Mouse (Mus musculus): Measurements from ENCODE around the gene Slc22a17.
"Not testable (repeated sequence)": the region's sequence is repeated elsewhere in the genome, so short reads cannot be mapped to it uniquely, and the experiment has no call there.

Gene Slc22a17

DNA sequence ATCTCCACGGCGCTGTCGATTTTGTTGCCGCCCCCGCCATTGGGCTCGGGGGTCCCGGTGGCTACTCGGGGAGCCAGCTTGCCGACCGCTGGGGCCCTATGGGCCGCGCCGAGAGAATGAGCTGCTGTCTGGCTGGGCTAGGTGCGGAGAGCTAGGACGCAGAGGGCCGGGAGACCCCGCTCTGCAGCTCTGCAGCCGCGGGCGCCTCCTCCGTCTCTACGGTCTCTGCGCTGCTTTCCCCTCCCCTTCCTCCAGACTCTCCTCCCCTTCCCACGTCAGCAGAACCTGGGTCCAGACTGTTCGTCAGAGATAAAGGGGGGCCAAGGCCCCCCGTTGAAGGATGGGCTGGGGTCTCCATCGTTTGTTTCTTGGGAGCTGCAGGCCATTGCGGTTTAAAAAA is at the start of gene Slc22a17:
Gene Slc22a17, minus strand, starts transcription at position 247 of the 400 bp plus-strand sequence.
- peak; percentile 92 for ATAC-seq (ENCODE audit: low TSS enrichment)

DNA sequence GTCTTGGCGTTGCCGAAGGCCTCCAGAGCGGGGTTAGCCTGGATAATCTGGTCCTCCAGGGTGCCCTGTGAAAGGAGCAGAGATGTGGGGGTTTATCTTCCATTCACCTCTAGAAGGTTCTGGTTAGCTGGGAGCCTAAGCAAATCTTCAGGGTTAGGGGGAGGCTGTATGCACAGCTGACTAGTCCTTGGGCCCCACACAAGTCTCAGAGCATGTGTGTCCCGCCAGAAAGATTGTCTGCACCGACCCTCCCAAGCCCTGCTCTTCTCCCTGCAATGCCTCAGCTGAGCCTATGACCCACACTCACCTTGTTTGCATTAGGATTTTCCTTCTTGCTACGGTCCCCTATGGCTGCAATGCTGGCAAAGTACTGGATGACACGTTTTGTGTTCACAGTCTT is 49.8 kb upstream of the Slc22a17 start:
- no peak for ATAC-seq (ENCODE audit: low TSS enrichment)

DNA sequence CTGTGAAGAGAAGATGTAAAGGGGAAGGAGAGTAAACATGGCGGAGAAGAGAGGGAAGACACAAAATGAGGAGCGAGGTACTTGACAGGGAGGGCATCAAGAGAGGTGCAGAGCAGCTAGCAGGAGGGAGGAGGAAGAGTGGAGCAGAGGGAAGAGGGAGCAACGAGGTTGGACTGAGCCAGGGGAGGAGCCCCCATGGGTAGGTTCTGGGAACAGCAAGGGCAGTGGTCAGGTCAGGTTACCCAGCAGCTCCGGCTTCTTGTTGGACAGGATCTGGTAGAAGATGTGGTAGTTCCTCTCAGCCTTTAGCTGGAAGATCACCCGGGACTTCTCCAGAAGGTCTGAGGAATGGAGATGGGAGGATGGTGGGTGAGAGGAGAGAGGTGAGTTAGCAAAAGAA is 48.6 kb upstream of the Slc22a17 start:
- no peak for ATAC-seq (ENCODE audit: low TSS enrichment)

DNA sequence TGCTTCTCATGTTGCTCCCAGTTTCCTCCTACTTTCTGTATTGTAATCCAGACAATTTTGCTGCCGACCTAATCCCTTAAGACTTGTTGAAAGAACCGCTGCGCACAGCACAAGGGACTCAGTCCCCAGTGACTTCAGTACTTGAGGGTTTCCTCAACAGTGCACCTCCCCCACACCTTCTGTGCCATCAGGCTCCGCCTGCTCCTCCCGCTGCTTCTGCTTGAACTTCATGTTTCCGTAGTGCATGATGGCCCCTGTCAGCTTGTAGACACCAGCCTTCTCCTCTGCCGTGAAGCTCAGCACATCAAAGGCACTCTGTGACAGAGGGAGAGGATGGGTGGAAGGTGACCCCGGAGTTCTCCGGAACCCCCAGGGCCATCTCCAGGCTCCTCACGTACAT is 47.8 kb upstream of the Slc22a17 start:
- peak; percentile 44; the same call in 1 of the 2 replicates for ATAC-seq (ENCODE audit: low TSS enrichment)

DNA sequence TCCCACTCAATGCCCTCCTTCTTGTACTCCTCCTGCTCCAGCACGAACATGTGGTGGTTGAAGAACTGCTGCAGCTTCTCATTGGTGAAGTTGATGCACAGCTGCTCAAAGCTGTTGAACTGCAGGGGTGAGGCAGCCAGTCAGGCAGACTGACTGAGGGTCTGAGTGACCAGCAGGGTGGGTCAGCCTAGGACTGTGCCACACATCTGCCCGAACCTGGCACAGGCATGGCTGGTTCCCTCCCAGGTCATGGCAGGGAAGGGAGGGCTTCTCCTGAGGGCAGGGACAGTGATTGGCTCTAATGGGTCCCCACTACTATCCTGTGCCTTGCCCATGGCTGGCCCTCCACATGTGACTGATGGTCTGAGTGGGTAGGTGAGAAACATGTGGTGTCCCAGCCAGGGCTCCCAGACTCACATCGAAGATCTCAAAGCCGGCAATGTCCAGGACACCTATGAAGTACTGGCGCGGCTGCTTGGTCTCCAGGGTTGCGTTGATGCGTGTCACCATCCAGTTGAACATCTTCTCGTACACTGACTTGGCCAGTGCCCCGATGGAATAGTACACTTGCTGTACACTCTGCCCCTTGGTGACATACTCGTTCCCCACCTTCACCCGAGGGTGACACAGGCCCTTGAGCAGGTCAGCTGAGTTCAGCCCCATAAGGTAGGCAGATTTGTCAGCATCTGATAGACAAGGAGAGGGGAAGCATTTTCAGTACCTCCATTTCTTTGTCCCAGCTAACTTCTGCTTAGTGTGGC is 47.1 kb upstream of the Slc22a17 start:
- ATAC-seq (ENCODE audit: low TSS enrichment): not testable (repeated sequence)

DNA sequence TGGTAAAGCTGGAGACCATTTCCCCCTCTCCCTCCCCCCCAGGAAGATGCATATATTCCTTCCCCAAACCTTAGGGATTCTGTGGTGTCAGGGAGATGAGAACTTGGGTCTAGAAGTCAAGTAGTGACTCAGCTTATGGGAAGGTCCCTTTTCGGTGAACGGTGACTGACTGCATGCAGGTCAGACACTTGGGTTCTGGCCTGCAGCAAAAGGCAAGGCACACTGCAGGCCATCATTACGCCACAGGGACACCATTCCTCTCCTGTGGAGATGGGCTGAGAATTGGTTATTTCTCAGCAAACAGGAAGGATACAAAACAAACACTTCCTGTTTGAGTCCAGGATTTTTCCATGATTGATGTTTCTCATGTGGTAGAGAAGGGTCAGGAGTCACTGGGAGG is 46.3 kb upstream of the Slc22a17 start:
- ATAC-seq (ENCODE audit: low TSS enrichment): no peak

DNA sequence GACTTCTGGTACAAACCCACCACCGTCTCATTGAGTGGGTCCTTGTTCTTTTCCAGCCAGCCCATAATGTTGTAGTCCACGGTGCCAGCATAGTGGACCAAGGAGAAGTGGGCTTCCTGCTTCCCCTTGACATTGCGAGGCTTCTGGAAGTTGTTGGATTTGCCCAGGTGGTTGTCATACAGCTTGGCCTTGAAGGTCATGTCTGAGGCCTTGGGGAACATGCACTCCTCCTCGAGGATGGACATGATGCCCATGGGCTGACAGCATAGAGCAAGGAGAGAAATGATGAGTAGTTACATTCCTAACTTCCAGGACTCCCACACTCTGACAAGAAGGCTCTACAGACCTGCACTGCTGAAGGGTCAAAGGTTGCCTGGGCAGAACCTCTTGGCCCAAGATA is 45.6 kb upstream of the Slc22a17 start:
- no peak for ATAC-seq (ENCODE audit: low TSS enrichment)

DNA sequence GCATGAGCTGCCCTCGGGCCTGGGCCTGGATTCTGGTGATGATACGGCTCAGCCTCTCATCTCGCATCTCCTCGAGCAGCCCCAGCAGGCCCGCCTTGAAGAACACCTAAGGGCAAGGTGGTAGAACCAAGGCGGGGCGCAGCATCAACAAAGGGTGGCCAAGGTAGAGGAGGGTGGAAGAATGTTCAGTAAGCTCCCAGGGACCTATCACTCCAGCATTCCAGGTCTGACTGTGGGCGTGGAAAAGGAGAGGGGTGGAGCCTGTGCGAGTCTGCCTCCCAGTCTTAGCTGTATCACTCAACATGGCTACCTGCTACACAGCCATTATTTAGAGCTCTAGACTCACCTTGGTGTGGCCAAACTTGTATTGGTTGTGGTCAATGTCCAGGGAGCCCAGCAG is 43.6 kb upstream of the Slc22a17 start:
- no peak for ATAC-seq (ENCODE audit: low TSS enrichment)

DNA sequence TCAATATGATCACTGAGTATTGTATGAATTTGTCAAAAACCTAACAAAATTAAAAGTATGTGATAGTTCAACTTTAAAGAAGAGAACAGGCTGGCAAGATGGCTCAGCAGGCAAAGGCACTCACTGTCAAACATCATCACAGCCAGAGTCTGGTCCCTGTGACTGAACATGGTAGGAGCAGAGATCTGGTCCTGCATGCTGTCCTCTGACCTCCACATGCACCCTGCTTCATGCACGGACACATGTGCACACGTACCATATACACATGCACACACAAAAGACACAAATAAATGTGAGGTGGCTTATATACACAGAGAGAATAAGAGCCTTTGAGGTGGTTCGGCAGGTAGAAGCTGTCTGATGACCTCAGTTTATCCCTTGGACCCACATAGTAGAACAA is 42.5 kb upstream of the Slc22a17 start:
- no peak for ATAC-seq (ENCODE audit: low TSS enrichment)

DNA sequence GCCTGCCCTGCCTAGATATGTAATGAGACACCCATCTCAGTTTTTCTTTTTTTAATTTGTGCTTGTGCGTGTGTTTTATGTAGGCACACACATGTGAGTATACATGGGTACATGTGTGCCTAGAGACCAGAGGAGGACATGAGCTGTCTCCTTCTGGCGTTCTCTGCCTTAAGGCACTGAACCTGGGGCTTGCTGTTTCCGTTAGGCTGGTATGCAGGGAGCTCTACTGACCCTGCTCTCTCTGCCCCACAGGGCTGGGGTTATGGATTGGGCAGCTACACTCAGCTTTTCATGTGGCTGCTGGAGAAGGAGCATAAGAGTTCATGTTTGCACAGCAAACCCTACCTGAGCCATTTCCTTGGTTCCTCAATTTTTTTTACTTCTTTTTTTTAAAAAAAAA is 41.5 kb upstream of the Slc22a17 start:
- no peak for ATAC-seq (ENCODE audit: low TSS enrichment)

DNA sequence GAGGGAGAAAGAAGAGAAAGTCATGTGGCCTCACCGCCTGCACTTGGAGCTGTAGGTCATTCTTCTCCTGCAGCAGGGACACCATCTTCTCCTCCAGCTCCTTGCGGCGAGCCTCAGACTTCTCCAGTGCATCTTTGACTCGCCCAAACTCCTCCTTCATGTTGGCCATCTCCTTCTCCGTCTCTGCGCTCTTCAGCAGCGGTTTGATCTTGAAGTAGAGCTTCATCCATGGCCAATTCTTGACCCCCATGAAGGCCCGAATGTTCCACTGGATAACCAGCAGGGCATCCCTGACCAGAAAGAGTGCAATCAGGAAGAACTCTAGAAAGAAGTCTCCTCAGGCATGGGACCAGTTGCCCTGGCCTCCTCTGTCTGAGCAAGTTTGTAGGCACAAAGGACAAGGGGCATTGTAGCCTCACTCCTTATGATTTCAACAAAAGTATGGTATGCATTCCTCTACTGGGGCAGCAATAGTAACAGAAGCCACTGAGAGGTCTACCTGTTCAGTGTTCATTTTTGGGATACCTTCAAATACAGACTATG is 40.8 kb upstream of the Slc22a17 start:
- ATAC-seq (ENCODE audit: low TSS enrichment): no peak

DNA sequence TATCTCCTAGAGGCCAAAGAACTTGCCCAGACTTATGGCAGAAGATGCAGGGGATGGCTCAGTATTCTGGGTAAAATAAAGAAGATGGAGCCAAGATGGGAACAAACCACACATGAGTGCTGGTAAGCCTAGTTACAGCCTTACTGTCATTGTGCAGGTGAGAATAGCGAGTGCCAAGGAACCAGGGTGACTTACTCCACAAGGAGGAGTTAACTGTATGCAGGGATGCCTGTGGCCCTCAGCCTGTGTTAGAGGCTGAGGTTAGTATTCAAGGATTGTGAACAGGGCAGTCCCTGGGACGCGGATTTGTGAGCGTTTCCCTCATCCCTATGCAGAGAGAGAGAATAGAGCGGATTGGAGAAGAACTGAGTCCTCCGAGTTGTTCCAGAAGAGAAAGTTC is 38.7 kb upstream of the Slc22a17 start:
- no peak for ATAC-seq (ENCODE audit: low TSS enrichment)

DNA sequence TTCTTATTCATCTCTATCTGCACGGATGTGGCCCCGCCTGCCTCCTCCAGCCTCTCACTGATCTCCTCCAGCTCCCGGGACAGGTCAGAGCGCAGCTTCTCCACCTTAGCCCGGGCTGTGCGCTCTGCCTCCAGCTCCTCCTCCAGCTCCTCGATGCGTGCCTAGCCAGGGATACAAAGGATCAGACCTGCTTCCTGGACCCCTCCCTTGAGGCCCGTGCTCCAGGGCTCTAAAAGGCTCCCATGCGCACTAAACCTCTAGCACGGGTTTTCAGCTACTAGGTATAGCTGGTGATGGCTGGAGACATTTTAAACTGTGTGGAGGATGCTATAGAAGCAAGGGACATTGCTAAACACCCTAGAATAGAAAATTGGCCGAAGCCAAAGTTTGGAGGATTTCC is 37.6 kb upstream of the Slc22a17 start:
- ATAC-seq (ENCODE audit: low TSS enrichment): no peak

DNA sequence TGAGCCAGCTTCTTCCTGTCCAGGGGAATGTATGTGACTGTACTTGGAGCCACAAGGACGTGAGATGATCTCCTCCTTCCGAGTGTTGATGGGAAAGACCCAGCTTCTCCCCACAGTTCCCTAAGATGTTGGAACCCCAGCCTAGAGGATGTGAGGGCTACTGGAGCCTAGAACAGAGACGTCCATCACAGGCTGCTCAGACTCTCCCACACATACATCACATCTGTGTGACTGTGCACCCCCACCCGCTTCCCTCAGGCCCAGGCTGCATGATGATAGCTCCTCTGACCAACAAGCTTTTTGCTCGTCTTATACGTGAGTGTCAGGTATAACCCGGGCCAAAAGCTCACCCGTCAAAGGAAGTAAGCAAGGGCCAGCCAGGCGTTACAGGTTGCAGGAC is 35.8 kb upstream of the Slc22a17 start:
- no peak for ATAC-seq (ENCODE audit: low TSS enrichment)

DNA sequence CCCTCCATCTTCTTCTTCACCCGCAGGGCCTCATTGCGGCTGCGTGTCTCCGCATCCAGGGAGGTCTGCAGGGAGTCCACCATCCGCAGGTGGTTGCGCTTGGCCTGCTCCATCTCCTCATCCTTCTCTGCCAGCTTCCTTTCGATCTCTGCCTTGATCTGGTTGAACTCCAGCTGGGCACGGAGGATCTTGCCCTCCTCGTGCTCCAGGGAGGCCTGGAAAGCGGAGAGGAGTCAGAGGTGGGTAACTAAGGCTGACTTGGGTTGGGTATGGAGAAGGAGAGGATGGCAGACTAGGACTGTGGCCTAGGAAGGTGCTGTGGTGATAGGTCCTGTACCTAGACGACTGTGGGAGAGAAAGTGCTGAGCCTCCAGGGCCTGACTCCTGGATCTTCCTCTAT is 34.1 kb upstream of the Slc22a17 start:
- not testable (repeated sequence) for ATAC-seq (ENCODE audit: low TSS enrichment)

DNA sequence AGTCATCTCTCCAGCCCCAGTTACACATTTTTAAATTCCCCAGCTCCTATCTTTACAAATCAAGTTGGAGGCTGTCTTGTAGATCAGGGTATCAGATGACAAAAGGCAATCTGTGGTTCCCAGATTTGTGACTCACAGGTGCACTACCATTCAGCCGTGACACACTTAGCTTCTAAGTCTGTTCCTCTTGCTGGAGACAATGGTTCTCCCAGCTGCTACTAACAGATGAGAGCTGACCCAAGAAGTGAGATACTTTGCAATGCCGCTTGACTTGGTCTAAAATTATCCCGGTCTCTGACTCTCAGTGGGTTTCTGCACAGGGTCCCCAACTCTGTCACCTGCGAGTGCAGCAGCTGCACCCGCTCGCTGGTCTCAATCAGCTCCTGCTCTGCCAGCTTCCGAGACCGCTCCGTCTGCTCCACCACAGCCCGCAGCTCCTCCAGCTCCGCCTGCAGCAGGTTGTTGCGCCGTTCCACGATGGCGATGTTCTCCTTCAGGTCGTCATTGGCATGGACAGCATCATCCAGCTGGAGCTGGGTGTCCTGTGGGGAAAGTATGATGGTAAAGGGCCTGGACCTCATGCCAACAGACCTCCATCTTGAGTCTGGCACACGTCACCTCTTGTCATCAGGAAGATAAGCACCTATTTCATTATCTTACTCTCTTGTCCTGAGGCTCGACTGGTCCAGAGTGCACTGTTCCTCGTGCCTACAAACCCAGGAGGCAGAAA is 33.2 kb upstream of the Slc22a17 start:
- no peak for ATAC-seq (ENCODE audit: low TSS enrichment)

DNA sequence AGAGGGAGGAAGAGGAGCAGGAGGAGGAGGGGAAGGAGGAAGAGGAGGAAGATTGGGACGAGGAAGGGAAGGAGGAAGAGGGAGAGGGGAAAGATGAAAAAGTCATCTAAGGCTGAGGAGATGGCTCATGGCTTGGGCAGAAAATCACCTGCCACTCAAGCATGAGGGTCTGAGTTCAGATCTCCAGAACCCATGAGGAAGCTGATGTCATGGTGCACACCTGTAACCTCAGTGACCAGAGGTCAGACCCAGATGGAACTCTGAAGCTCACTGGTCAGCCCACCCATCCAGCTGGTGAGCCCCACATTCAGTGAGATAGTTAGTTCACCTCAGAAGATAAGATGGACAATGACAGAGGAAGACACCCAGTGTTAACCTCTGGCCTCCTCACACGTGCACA is 32.0 kb upstream of the Slc22a17 start:
- no peak for ATAC-seq (ENCODE audit: low TSS enrichment)

DNA sequence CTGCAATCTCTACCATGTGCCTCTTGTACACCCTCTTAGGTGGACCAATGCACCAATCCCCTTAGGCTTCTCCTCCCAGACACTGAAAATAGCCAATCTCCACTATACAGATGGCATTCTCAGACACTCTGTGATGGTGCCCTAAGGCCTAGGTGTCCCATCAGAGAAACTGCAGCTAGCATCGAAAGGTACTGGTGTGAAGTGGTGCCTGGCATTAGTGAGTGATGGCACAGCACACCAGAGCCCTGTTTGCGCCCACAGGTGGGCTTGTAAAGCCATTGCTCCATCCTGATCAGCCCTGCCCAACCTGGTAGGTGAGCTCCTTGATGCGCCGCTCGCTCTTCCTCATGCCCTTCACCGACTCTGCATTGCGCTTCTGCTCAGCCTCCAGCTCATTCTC is 31.0 kb upstream of the Slc22a17 start:
- ATAC-seq (ENCODE audit: low TSS enrichment): no peak

DNA sequence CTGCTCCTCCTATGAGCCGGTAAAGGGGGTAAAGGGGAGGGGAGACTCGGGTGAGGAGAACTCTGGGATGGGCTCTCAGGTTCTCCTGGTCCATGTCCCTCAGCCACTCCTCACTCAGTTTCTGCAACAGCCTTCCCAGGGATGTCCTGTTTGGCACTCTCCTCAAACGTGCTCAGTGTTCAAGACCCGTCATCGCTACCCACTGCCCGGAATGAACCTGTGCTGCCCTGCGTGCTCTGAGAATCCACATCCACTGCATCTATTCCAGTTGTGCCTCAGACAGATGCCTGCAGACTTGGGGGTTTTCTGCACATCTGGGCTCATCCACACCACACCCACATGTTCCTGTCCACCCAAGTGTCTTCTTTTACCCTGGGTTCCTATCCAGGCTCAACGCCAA is 29.5 kb upstream of the Slc22a17 start:
- no peak for ATAC-seq (ENCODE audit: low TSS enrichment)

DNA sequence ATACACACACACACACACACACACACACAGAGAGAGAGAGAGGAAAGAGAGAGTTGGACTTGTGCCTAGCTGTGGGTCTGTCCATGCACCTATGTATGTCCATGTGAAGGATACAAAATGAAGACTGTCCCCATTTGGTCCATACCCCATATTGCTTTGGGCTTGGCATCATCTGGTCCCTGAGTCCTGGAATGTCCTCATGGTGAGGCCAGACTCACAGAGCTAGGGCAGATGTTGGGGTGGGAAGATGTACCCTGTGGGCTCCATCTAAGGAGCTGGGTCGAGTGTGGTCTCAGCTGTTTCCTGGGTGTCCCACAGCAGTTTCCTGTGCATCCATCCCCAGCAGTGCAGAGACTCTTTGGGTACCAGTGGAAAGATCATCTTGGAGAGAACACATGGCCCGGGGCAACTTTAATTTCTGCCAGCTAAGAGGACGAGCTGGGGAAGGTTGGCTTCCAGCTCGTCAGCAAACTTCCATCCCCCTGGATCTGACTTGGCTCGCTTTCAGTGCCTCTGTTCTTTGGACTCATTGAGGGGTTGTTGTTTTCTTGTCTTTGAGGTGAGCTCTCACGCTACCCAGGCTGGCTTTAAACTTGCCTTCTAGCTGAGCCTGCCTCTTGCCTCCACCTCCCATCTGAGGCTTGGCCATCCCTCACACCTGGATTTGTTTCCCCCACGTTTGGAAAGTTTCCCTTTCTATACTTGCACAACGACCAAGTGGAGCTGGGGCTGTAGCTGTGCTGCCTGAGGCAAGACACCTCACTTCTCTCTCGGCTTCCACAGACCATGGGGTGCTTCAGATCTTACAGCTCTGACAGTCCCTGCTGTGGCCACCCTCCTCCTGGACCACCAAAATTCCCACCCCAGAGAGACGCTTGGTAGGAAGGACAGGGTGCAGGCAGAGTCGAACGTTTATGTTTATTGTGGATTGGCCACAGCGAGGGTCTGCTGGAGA is 28.4 kb upstream of the Slc22a17 start:
- ATAC-seq (ENCODE audit: low TSS enrichment): no peak

DNA sequence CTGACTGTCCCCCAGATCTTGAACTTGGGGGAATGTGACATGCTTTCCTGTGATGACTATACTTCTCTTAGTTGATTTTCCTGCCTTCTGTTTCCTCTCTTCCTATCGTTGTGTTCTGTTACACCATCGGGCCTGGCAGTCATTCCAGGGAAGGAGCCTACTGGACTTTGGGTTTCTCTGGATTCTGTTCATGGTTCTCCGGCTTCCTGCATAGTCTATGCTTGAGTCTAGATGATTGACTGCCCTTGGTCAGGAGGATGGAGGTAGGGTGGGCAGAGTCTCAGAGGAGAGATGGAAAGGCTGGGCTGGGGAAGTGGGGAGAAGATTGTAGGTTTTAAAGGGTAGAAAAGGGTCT is 27.2 kb upstream of the Slc22a17 start:
- no peak for ATAC-seq (ENCODE audit: low TSS enrichment)

Measured in frontal cortex, adult (tissue).